Mouse (Mus musculus) liver, embryonic 13.5 days (tissue): Measurements from ENCODE around the gene Mavs. TPM values are rescaled to one million over a fixed set of nuclear protein-coding genes. Genes with fewer than 3 reads are reported as not detected.
A peak's percentile ranks its signal among the peaks of the same experiment; 100 is the strongest.

Experiments
- ATAC-seq: fragments of 200-750 bp; cut with Nextera tagmentation; 2 replicates; pipeline ENCODE4 v1.8.0; 2017; ENCODE audit warnings: low read depth, mild to moderate bottlenecking, moderate number of reproducible peaks, moderate library complexity
- DNase-seq: peaks from one replicate; pipeline ENCODE4 v3.0.0; 2022
- H3K27ac ChIP-seq: fragments of 300-500 bp; sonication (generic); 2 replicates; pipeline ENCODE4 v1.5.1; 2015; ENCODE audit warnings: moderate library complexity, mild to moderate bottlenecking, inconsistent platforms
- H3K27me3 ChIP-seq: fragments of 300-500 bp; sonication (generic); 2 replicates; pipeline ENCODE4 v1.6.1; 2015; ENCODE audit warnings: mild to moderate bottlenecking, inconsistent platforms
- H3K36me3 ChIP-seq: fragments of 300-500 bp; sonication (generic); 2 replicates; pipeline ENCODE4 v1.6.1; 2015; ENCODE audit warnings: mild to moderate bottlenecking, inconsistent platforms
- H3K4me1 ChIP-seq: fragments of 300-500 bp; sonication (generic); replicated peaks from 2 replicates; pipeline ENCODE4 v1.6.1; 2015; ENCODE audit warnings: inconsistent platforms
- H3K4me2 ChIP-seq: fragments of 300-500 bp; sonication (generic); 2 replicates; pipeline ENCODE4 v1.6.1; 2015; ENCODE audit warnings: inconsistent platforms, mild to moderate bottlenecking, moderate library complexity
- H3K4me3 ChIP-seq: fragments of 300-500 bp; sonication (generic); replicated peaks from 2 replicates; pipeline ENCODE4 v1.5.1; 2015; ENCODE audit warnings: mild to moderate bottlenecking, inconsistent platforms
- H3K9ac ChIP-seq: fragments of 300-500 bp; sonication (generic); 2 replicates; pipeline ENCODE4 v1.6.1; 2015; ENCODE audit warnings: mild to moderate bottlenecking, inconsistent platforms
- H3K9me3 ChIP-seq: fragments of 300-500 bp; sonication (generic); replicated peaks from 2 replicates; pipeline ENCODE4 v1.6.1; 2016; ENCODE audit warnings: inconsistent platforms
- WGBS: fragments of 180-500 bp; shearing (Covaris S2); methylation state at CpG from one replicate; pipeline ENCODE4 v1.1.7; 2015; ENCODE audit not compliant: insufficient replicate concordance; 5-methylcytosine and 5-hydroxymethylcytosine counted together
- polyA plus RNA-seq: library from polyadenylated mRNA; unstranded; fragments of >200 nt; fragmentation: Nextera tagmentation; extraction: Ambion mirVana; gene quantifications from 2 replicates; pipeline ENCODE4 v1.2.1, GENCODE M21; 2015

The Mavs gene
- 27.1 and 31.1 TPM in 2 replicates for polyA plus RNA-seq

GRCm38 (mm10) chr2:131233307-131234126 is at the start of gene Mavs:
Mavs (plus strand) TSS chr2:131234063.
- DNase-seq (peak; percentile 95), ATAC-seq (peak; percentile 98)
- H3K9ac ChIP-seq = peak within 1 kb of the TSS; percentile 95
- 16% methylated on average over 29 of the region's 29 CpGs for WGBS
- H3K27ac ChIP-seq = peak within 1 kb of the TSS; percentile 93
- peak within 1 kb of the TSS; percentile 81 for H3K4me3 ChIP-seq
- H3K36me3 ChIP-seq = peaks cover 27% of the 10 kb centered on the region
- peak within 1 kb of the TSS; percentile 92 for H3K4me2 ChIP-seq
- peaks cover 53% of the 10 kb centered on the region for H3K4me1 ChIP-seq
- no peaks in the 10 kb centered on the region for H3K9me3 ChIP-seq
- H3K27me3 ChIP-seq = no peaks in the 10 kb centered on the region

DNA sequence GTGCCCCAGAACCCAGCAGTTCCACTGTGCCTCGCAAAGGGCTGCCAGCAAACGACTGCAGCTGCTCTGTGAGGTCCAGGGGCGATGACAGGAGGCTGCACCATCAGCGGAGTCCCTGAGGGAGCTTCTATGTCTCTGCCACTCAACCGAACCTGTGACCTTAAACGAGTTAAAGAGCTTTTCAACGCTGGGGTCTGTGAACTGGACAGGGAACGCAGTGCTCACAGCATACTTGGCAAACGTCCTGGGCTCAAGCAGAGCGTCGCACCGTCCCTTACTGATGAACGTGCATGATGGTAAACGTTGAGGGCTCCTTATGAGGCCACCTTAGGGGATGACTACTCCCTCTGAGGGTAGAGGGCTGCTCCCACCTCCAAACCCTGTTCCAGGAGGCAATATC is 47.5 kb upstream of the Mavs start:
- no peak for DNase-seq
- no peaks in the 10 kb centered on the region for H3K27me3 ChIP-seq
- peaks cover 31% of the 10 kb centered on the region for H3K36me3 ChIP-seq
- H3K27ac ChIP-seq = peak overlapping the region; percentile 98
- peak; percentile 52 for ATAC-seq
- peaks cover 57% of the 10 kb centered on the region for H3K4me1 ChIP-seq
- peak overlapping the region; percentile 97 for H3K9ac ChIP-seq
- H3K4me3 ChIP-seq = peak overlapping the region; percentile 92
- WGBS = 2% methylated on average over 14 of the region's 14 CpGs
- peak overlapping the region; percentile 82 for H3K4me2 ChIP-seq
- no peaks in the 10 kb centered on the region for H3K9me3 ChIP-seq

- peaks cover 63% of the 10 kb centered on the region for H3K4me1 ChIP-seq
- H3K27ac ChIP-seq = peak within 1 kb of the TSS; percentile 98
- WGBS = under 1% methylated on average over 42 of the region's 43 CpGs
Observed at GRCm38 (mm10) chr2:131186771-131187601, 46.9 kb upstream of the Mavs start, which contains the start of the genes Cdc25b and Spef1. Cdc25b (plus strand) TSS chr2:131186949. Spef1 (minus strand) TSS chr2:131187282.

GRCm38 (mm10) chr2:131187602-131187922 is 46.3 kb upstream of the Mavs start:
- H3K9me3 ChIP-seq = no peaks in the 10 kb centered on the region
- peak overlapping the region; percentile 98 for H3K27ac ChIP-seq
- H3K36me3 ChIP-seq = peaks cover 43% of the 10 kb centered on the region
- peak overlapping the region; percentile 82 for H3K4me2 ChIP-seq
- no peaks in the 10 kb centered on the region for H3K27me3 ChIP-seq
- H3K4me3 ChIP-seq = peak overlapping the region; percentile 92
- DNase-seq = no peak
- H3K9ac ChIP-seq = peak overlapping the region; percentile 97
- WGBS = 26% methylated on average over 3 of the region's 3 CpGs
- peaks cover 63% of the 10 kb centered on the region for H3K4me1 ChIP-seq
- ATAC-seq = no peak

More at GRCm38 (mm10) chr2:131186771-131187601, 46.9 kb upstream of the Mavs start, which contains the start of the genes Cdc25b and Spef1:
- no peaks in the 10 kb centered on the region for H3K27me3 ChIP-seq
- ATAC-seq = peak; percentile 86
- DNase-seq = peak; percentile 86
- peak within 1 kb of the TSS; percentile 97 for H3K9ac ChIP-seq
- H3K4me3 ChIP-seq = peak within 1 kb of the TSS; percentile 92
- peaks cover 37% of the 10 kb centered on the region for H3K36me3 ChIP-seq
- H3K4me2 ChIP-seq = peak within 1 kb of the TSS; percentile 82
- H3K9me3 ChIP-seq = no peaks in the 10 kb centered on the region

DNA sequence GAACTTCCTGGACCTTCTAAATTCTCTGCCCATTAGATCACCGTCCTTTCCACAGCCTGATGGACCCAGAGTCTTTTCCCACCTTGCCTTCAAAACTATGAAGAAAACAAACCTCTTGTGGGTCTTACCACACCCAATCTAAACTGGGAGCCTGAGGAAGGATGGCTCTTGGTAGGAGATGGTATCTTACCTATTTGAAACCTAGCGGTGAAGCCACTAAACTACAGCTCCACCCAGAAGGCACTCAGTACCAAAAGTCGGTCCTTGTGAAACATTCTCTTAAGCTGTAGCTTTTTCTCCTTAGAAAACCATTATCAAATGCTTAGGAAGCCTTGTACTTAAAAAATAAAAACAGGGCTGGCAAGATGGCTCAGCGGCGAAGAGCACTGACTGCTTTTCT is 45.6 kb upstream of the Mavs start:
- Histone ChIP-seq H3K9ac (peak overlapping the region; percentile 97), H3K4me3 (peak overlapping the region; percentile 92), H3K4me1 (peaks cover 66% of the 10 kb centered on the region), H3K4me2 (peak overlapping the region; percentile 82), H3K9me3 (no peaks in the 10 kb centered on the region), H3K27me3 (no peaks in the 10 kb centered on the region), H3K36me3 (peaks cover 50% of the 10 kb centered on the region), H3K27ac (peak overlapping the region; percentile 98)
- WGBS = 71% methylated on average over 5 of the region's 5 CpGs
- ATAC-seq (peak; percentile 13; the same call in 1 of the 2 replicates), DNase-seq (no peak)

GRCm38 (mm10) chr2:131189521-131190309 is 44.1 kb upstream of the Mavs start:
- H3K27me3 ChIP-seq = no peaks in the 10 kb centered on the region

DNA sequence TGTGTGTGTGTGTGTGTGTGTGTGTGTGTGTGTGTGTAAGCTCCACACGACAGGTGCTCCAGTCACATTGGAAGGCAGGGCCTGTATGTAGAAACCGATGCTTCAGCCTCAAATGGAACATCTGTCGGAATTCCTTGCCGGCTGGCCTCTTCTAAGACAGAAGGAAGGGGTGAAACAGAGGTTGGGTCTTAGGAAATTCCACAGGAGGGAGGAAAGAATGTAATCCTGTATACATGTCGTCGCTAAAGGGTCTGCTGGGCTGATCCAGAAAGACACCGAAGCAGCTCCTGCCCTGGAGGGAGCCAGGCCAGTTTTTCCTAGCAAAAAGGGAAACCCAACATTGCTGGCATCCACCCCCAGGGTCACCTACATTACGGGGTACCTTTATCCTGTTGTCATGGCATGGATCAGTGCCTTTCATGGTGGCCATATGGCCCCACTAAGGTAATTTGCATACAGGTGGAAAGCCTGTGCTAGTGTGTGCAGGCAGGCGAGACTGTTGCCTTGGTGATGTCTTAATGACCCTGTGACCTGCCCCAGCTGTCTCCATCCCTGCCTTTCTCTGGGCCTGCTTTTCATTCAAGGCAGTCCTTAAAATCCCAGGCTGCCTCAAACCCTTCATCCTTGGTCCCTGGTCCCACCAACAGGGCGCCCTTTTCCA is 43.4 kb upstream of the Mavs start:
- Histone ChIP-seq H3K9me3 (no peaks in the 10 kb centered on the region), H3K4me2 (peak overlapping the region; percentile 82), H3K4me1 (peaks cover 71% of the 10 kb centered on the region), H3K9ac (peak overlapping the region; percentile 97), H3K4me3 (peak overlapping the region; percentile 92), H3K36me3 (peaks cover 72% of the 10 kb centered on the region), H3K27me3 (no peaks in the 10 kb centered on the region), H3K27ac (peak overlapping the region; percentile 98)
- 75% methylated on average over 10 of the region's 10 CpGs for WGBS
- ATAC-seq (no peak), DNase-seq (no peak)

More at GRCm38 (mm10) chr2:131189521-131190309, 44.1 kb upstream of the Mavs start:
- Histone ChIP-seq H3K27ac (peak overlapping the region; percentile 98), H3K4me3 (peak overlapping the region; percentile 92), H3K9me3 (no peaks in the 10 kb centered on the region), H3K9ac (peak overlapping the region; percentile 97), H3K4me1 (peaks cover 72% of the 10 kb centered on the region), H3K36me3 (peaks cover 64% of the 10 kb centered on the region), H3K4me2 (peak overlapping the region; percentile 82)
- DNase-seq (peak; percentile 58), ATAC-seq (peak; percentile 59)
- 23% methylated on average over 5 of the region's 5 CpGs for WGBS

GRCm38 (mm10) chr2:131191005-131191390 is 42.9 kb upstream of the Mavs start:
- Histone ChIP-seq H3K4me3 (peak overlapping the region; percentile 92; the same call in 1 of the 2 replicates), H3K4me2 (peak overlapping the region; percentile 82), H3K36me3 (peaks cover 77% of the 10 kb centered on the region), H3K9ac (peak overlapping the region; percentile 97), H3K4me1 (peaks cover 69% of the 10 kb centered on the region), H3K27ac (peak overlapping the region; percentile 98), H3K9me3 (no peaks in the 10 kb centered on the region), H3K27me3 (no peaks in the 10 kb centered on the region)
- DNase-seq = no peak
- ATAC-seq = no peak
- 64% methylated on average over 7 of the region's 7 CpGs for WGBS

DNA sequence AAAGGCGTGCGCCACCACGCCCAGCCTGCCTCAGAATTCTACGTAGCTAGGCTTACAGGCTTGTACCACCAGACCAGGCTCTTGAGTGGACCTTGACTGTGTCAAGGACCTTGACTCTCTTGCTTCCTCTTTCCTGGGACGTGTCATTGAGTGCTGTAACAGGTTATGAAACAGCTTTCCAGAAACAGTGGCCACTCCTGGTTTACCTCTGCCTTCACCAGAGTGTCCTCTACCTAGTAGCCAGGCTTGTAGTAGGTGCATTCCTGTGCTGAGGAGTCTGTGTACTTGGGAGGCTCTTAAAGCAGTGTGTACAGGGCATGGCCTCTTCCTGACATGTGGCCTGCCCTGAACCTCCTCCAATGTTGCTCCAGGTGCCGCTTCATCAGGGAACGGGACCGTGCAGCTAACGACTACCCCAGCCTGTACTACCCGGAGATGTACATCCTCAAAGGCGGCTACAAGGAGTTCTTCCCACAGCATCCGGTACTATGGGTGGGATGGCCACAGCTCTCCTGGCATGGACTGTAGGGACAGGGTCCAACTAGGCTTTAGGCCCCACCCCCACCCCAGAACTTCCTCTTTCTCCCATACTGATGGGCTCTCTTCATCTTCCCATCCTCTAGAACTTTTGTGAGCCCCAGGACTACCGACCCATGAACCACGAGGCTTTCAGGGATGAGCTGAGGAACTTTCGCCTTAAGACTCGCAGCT is 37.1 kb upstream of the Mavs start:
- WGBS = 80% methylated on average over 16 of the region's 16 CpGs
- no peak for DNase-seq
- no peak overlapping the region for H3K4me2 ChIP-seq
- H3K9me3 ChIP-seq = no peaks in the 10 kb centered on the region
- H3K4me1 ChIP-seq = peaks cover 41% of the 10 kb centered on the region
- H3K27ac ChIP-seq = no peak overlapping the region; the same call in 1 of the 2 replicates
- H3K27me3 ChIP-seq = no peaks in the 10 kb centered on the region
- peaks cover 100% of the 10 kb centered on the region for H3K36me3 ChIP-seq
- peak; percentile 25; the same call in 1 of the 2 replicates for ATAC-seq
- H3K9ac ChIP-seq = no peak overlapping the region
- H3K4me3 ChIP-seq = no peak overlapping the region

DNA sequence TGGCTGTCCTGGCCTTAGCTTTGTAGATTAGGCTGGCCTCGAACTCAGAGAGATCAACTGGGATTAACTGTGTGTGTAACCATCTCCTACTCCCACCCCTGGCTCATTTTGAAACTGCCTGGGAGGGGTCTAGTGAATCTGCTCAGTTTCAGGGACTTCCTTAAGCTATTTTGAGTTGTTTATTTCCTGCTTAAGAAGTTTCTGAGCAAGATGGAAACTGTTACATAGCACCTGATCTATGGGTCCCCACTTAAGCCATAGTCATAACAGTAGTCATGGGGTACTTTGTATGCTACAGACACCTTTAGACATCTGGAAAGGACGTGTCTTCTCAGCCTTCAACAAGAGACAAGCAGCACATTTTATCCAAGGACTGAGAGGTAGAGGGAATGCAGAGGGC is 33.2 kb upstream of the Mavs start:
- Histone ChIP-seq H3K4me2 (no peak overlapping the region), H3K4me3 (no peak overlapping the region), H3K36me3 (peaks cover 74% of the 10 kb centered on the region), H3K4me1 (peaks cover 60% of the 10 kb centered on the region), H3K9ac (no peak overlapping the region), H3K27ac (no peak overlapping the region), H3K27me3 (no peaks in the 10 kb centered on the region), H3K9me3 (no peaks in the 10 kb centered on the region)
- ATAC-seq (no peak), DNase-seq (no peak)
- WGBS = 72% methylated on average over 2 of the region's 2 CpGs
